Mouse (Mus musculus): ENCODE data around the gene Cmtm1.
"Not testable (repeated sequence)": the region's sequence is repeated elsewhere in the genome, so short reads cannot be mapped to it uniquely, and the experiment has no call there.

Cmtm1 gene

GRCm38 (mm10) chr8:104313311-104313710 is 3.4 kb upstream of the Cmtm1 start:
- no peak for DNase-seq

- DNase-seq: not testable (repeated sequence)
Measured at GRCm38 (mm10) chr8:104312023-104312422, 2.1 kb upstream of the Cmtm1 start.

- not testable (repeated sequence) for DNase-seq
Measured at GRCm38 (mm10) chr8:104308341-104308740, 1.6 kb downstream of the Cmtm1 start.

DNA sequence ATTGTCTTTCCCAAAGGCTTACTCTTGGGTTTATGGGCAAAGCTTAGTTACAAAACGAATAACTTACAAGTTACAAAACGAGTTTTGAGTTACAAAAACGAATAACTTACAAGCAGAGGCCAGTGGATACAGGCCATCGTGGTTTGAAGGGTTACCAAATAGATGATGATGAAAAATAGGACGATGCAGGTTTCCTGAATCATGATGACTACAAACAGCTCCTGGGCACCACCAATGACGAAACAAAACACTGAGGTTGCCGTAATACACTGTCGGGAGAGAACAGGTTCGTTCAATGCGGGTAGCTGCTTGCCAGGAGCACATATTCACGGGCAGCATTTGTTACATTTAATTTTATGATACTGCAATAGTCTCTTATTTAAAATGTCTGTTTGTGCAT is 5.0 kb downstream of the Cmtm1 start:
- DNase-seq: no peak

- not testable (repeated sequence) for DNase-seq
Measured at GRCm38 (mm10) chr8:104302536-104302935, 7.4 kb downstream of the Cmtm1 start.

DNA sequence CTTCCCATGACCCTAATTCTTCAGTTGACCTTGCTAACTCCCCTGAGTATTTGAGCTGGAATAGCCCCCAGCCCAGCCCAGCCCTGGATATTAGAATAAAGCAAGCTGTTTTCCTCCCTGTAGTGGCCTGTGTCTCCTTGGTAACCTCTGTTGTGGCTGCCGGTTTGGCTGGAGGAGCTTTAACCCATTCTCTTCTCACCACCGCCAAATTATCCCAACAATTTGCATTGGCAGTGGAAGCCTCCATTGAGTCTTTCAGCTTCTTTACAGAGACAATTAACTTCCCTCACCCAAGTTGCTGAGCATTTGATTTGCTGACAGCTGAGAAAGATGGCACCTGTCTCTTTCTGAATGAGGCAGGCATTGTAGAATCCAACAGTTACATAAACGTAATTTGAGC is 8.4 kb downstream of the Cmtm1 start:
- DNase-seq: not testable (repeated sequence)

DNA sequence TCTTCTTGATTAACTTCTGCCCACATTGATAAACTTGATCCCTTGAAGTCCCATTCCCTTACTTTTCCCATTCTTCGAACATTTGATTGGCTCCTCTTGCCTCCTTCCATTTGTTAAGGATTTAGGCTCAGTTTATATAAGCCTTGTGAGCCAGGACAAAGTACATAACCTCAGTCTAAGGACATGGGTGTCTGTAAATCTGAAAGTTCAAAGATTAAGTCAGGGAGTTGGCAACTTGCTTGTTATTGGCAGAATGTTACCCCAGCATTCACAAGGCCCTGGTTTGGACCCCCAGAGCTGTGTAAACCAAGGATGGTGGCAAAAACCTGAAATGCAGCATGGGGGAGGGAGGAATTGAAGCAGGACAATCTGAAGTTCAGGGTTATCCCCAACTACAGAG is 15.5 kb downstream of the Cmtm1 start:
- no peak for DNase-seq

- not testable (repeated sequence) for DNase-seq
Measured at GRCm38 (mm10) chr8:104293081-104293480, 16.9 kb downstream of the Cmtm1 start, which contains the start of gene Cmtm2a. Gene Cmtm2a (minus strand): TSS chr8:104293181.

DNA sequence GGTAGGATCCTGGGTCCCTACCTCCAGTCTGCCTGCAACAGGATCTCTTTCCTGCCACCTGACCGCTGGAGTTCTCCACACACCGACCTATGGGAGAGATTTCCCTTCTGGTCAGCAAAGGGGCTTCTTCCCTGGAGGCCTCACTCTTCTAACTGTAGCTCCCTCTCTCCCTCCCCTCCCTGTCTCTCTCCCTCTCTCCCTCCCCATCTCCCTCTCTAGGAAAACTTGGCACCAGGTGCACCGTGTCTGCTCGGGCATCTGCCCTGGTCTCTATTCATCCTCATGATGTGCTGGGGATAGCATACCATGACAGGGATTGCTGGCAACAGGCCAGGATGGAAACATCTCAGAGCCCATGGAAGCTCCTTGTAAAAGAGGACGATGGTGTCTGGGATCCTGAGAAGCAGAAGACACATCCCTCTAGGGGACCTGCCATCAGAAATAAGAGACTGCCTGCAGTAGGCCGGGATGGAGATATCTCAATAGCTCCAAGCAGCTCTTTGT is 41.0 kb downstream of the Cmtm1 start:
- DNase-seq: no peak

GRCm38 (mm10) chr8:104268368-104268767 is 41.6 kb downstream of the Cmtm1 start:
- no peak for DNase-seq

DNA sequence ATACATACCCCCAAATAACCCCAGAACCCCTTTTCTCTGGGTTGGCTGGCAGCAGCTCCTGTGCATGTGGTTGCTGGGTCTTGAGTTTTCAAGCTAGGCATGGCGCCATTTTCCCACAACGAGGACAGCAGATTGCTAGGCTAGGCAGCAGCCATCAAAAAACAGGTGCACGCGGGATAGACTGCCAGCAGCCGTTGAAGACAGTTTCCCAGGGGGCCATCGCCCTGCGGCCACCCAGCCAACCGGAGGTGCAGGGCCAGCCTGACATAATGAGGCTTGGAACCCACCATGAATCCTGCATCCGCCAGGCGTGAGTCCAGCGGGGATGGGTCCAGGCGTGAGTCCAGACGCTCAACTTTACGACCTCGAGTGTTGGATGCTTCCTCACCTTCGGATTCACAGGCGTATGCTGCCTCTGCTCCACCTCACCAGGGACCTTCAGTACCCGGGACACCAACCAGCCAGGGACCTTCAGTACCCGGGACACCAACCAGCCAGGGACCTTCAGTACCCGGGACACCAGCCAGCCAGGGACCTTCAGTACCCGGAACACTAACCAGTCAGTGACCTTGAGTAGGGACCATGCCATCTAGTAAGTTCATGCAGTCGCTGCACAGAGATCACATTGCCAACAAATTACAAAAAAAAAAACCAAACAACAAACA is 45.5 kb downstream of the Cmtm1 start:
- DNase-seq: not testable (repeated sequence)

DNA sequence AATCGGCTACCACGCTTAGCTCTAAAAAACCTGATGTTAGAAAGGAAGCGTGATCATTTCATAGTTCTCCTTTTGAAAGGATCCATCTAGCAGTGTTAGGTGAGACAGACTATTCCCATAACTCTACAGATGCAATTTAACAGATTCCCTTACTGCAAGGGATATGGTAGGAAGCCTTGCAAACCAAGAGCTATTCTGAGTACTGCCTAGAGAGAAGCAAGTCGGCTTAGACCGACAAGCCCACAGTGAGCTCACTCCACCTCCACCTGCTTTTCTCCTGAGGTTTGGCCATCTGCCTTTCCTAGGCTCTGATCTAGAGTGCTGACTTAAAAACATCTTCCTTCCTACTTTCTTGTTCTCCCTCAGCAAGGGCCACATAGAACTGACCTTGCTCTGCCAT is 48.1 kb downstream of the Cmtm1 start:
- DNase-seq: not testable (repeated sequence)

- DNase-seq: peak; percentile 77 to 83
Measured at GRCm38 (mm10) chr8:104253016-104253415, 56.9 kb downstream of the Cmtm1 start.

GRCm38 (mm10) chr8:104251461-104251860 is 58.5 kb downstream of the Cmtm1 start:
- no peak for DNase-seq

GRCm38 (mm10) chr8:104250439-104251367 is 59.2 kb downstream of the Cmtm1 start, which contains the start of gene Cklf:
Gene Cklf (plus strand): TSS chr8:104250861.
- DNase-seq: peak; percentile 89 to 90

GRCm38 (mm10) chr8:104249442-104249996 is 60.4 kb downstream of the Cmtm1 start:
- no peak for DNase-seq

- peak; percentile 84 for DNase-seq
Measured at GRCm38 (mm10) chr8:104248276-104248675, 61.7 kb downstream of the Cmtm1 start, which contains the start of gene Tk2. Gene Tk2 (minus strand): TSS chr8:104248558.

- DNase-seq: peak in 1 of 2 experiments; percentile 71
Measured at GRCm38 (mm10) chr8:104247908-104248275, 62.1 kb downstream of the Cmtm1 start.

- peak; percentile 94 to 97 for DNase-seq
Measured at GRCm38 (mm10) chr8:104247054-104247907, 62.7 kb downstream of the Cmtm1 start.

GRCm38 (mm10) chr8:104246621-104247020 is 63.3 kb downstream of the Cmtm1 start:
- DNase-seq: no peak

Data from B cell, adult 2 months (primary cell).